Mouse (Mus musculus): Measurements from ENCODE around the gene Hcfc2.

The Hcfc2 gene

GRCm38 (mm10) chr10:82741354-82741753, 45.4 kb downstream of the Hcfc2 start:
- no peak for DNase-seq (ENCODE audit: low spot score in 2 of 2)

- no peak for DNase-seq (ENCODE audit: low spot score in 2 of 2)
Observed at GRCm38 (mm10) chr10:82741876-82742275, 45.9 kb downstream of the Hcfc2 start.

- no peak for DNase-seq (ENCODE audit: low spot score in 2 of 2)
Observed at GRCm38 (mm10) chr10:82742578-82742977, 46.6 kb downstream of the Hcfc2 start.

- no peak for DNase-seq (ENCODE audit: low spot score in 2 of 2)
Observed at GRCm38 (mm10) chr10:82744296-82744695, 48.3 kb downstream of the Hcfc2 start.

GRCm38 (mm10) chr10:82745301-82745700, 49.3 kb downstream of the Hcfc2 start:
- no peak for DNase-seq (ENCODE audit: low spot score in 2 of 2)

- DNase-seq (ENCODE audit: low spot score in 2 of 2): no peak
Observed at GRCm38 (mm10) chr10:82746988-82747850, 51.3 kb downstream of the Hcfc2 start.

GRCm38 (mm10) chr10:82750778-82751177, 54.8 kb downstream of the Hcfc2 start:
- DNase-seq (ENCODE audit: low spot score in 2 of 2): no peak

GRCm38 (mm10) chr10:82752921-82753320, 57.0 kb downstream of the Hcfc2 start:
- DNase-seq (ENCODE audit: low spot score in 2 of 2): no peak

GRCm38 (mm10) chr10:82754642-82755041, 58.7 kb downstream of the Hcfc2 start:
- no peak for DNase-seq (ENCODE audit: low spot score in 2 of 2)

GRCm38 (mm10) chr10:82755213-82755890, 59.4 kb downstream of the Hcfc2 start:
- no peak for DNase-seq (ENCODE audit: low spot score in 2 of 2)

GRCm38 (mm10) chr10:82756466-82756865, 60.5 kb downstream of the Hcfc2 start:
- DNase-seq (ENCODE audit: low spot score in 2 of 2): no peak

- no peak for DNase-seq (ENCODE audit: low spot score in 2 of 2)
Observed at GRCm38 (mm10) chr10:82757341-82757740, 61.4 kb downstream of the Hcfc2 start.

- no peak for DNase-seq (ENCODE audit: low spot score in 2 of 2)
Observed at GRCm38 (mm10) chr10:82758368-82758767, 62.4 kb downstream of the Hcfc2 start.

- no peak for DNase-seq (ENCODE audit: low spot score in 2 of 2)
Observed at GRCm38 (mm10) chr10:82758878-82759277, 62.9 kb downstream of the Hcfc2 start.

- no peak for DNase-seq (ENCODE audit: low spot score in 2 of 2)
Observed at GRCm38 (mm10) chr10:82759706-82760105, 63.7 kb downstream of the Hcfc2 start.

- no peak for DNase-seq (ENCODE audit: low spot score in 2 of 2)
Observed at GRCm38 (mm10) chr10:82761037-82761811, 65.3 kb downstream of the Hcfc2 start.

GRCm38 (mm10) chr10:82762756-82763681, 67.1 kb downstream of the Hcfc2 start:
- peak; percentile 49 to 53 for DNase-seq (ENCODE audit: low spot score in 2 of 2)

GRCm38 (mm10) chr10:82763840-82764631, 68.1 kb downstream of the Hcfc2 start, which contains the start of gene Nfyb:
Nfyb (minus strand) TSS chr10:82764144.
- peak; percentile 96 to 97 for DNase-seq (ENCODE audit: low spot score in 2 of 2)

- DNase-seq (ENCODE audit: low spot score in 2 of 2): no peak
Observed at GRCm38 (mm10) chr10:82768901-82769300, 72.9 kb downstream of the Hcfc2 start.

- no peak for DNase-seq (ENCODE audit: low spot score in 2 of 2)
Observed at GRCm38 (mm10) chr10:82770713-82771112, 74.8 kb downstream of the Hcfc2 start.

Measured in thymus, postnatal 10 days (tissue).